Mouse (Mus musculus) urinary bladder, adult 18-20 months (tissue): ENCODE measurements at regions not wholly inside any gene's neighbourhood (a gene's known extent, or its start where the extent isn't known, plus 50 kb on each side); places are given as distances from the start of the nearest gene placed in this dataset.

ENCODE experiments used
- DNase-seq, 2 experiments: peaks; one replicate each; pipeline ENCODE4 v3.0.0; 2022; ENCODE audit warnings: low spot score in 2 of 2, mixed read lengths in 2 of 2

DNA sequence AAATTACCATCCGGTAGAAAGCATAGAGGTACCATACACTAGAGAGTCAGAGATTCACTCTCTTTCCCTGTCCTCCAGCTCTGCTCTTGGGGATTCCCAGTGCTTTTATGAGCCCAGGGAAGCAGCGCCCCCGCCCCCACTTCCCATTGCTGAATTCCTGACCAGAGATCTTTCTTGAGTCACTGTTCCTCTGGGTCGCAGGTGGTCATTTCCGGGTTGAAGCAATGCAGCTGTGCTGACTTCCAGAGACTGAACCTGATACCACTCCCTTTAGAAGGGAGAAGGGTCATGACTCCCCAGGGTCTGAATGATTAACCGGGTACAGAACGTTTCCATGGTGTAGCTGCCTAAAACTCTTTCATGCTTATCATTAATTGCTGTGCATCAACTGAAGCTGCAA, 128.9 kb downstream of the Cd83 start:
- no peak for DNase-seq

DNA sequence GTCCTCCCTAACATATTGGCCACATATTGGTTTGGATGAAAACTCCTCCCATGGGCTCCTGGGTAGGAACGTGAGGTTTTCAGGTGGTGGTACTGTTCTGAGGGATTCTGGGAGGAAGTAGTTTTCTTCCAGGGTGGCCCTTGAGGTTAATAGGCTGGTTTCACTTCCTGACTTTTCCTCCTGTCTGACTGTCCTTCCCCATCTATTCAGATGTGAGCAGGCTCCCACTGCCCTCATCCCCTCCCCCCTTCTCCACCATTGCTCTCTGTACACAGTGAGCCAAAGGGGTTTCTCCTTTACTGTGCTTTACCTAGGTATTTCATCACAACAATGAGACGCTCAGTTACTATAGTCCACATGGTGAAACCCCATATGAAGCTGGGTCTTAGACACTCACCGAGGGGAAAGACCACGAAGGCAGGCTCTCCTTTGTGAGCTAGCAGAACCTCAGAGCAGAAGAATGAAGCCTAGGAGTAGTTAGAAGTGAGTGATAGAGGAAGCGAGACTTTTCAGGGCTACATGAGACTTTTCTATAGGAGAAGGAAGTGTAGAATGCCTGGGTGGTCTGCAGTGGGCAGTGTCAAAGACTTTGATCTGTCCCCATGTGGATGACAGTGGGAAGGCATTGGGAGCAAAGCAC, 135.3 kb downstream of the Cd83 start:
- no peak for DNase-seq

DNA sequence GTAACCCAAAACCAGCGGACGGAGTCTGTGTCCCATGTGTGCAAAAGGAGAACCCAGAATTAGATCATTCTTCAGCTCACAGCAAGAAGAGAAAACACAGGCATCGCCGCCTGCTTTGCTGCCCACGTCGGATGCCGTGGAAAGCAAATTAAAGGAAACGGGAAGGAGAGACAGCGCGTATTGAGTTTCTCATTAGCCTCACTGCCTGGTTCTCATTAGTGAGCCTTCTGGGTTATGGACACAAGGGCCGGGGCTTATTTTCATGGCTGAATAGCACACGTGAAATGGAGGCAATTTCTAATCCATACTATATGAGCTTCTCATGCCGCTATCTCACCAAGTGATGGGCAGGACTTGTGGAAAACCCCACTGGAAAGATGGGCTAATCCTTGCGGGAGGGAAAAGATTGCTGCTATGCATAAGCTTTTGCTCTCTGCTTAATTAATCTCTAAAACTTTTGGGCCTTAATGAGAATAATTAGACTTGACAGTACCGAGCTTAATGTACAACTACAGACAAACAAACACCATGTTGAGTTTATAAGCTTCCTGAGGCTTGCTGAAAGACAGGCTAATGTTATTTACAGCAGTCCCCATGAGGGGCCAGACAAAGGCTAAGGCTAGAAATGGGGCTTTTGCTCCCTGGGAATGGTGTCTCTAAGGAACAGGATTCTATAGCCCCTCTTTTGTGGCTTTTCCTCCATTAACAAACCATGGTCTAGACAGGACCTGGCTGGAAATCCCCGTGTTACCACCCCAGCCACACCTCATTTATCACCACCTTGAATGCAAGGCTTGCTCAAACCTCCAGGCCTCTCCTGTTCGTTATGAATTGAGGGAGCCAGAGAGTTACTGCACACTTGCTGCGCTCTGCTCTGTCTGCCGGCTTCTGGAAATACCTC, 145.8 kb downstream of the Cd83 start:
- DNase-seq, result no peak

DNA sequence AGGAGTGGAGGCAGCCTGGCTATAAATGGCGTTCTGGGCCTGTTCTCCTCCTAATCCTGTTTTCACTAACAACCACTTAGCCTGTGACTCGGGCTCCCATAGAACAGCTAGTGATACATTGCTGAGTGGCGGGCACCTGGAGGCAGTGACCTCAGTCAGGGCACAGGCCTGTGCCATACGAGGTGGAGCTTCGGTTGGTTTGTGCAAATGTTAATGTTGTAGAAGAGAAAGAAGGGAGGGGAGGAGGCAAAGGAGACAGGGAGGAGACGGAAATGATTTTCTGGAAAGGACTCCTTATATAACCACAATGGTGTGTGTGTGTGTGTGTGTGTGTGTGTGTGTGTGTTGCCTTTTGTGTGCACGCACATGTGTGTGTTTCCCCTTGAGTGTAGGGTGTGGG, 148.4 kb downstream of the Cd83 start:
- no peak for DNase-seq

DNA sequence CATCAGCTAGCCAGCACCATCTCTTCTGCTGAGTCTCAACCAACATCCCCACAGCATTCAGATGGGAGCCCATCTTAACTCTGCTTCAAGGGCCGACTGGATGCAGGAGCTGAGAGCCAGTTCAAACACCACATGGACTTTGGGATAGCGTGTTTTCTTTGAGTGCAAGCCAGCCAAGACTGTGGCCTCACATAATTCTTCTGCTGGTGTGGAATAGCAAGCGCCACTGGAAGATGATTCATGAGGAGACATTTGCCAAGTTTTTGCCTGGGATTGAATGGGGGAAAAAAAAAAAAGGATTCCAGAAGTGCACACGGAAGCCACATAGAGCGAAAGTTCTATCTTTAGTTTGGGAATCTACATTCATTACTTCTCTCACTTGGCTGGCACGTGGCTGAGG, 150.7 kb downstream of the Cd83 start:
- DNase-seq, result no peak

DNA sequence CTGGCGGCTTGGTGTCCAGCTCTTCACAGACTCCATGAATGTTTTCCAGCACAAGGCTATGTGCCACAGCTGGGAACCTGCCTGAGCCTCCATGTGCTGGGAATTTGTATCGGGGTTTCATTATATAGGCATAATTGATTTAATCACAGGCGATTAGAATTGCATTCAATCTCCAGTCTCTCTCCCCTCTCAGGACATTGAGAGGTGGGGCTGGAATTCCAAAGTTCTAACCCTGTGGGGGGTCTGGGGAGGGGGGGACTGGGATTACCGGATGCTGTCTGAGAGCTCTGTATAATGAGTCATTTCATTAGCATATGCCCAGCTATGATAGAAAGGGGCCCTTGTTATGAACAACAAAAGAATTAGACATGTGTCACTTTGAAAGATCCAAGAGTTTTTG, 151.9 kb downstream of the Cd83 start:
- no peak for DNase-seq

DNA sequence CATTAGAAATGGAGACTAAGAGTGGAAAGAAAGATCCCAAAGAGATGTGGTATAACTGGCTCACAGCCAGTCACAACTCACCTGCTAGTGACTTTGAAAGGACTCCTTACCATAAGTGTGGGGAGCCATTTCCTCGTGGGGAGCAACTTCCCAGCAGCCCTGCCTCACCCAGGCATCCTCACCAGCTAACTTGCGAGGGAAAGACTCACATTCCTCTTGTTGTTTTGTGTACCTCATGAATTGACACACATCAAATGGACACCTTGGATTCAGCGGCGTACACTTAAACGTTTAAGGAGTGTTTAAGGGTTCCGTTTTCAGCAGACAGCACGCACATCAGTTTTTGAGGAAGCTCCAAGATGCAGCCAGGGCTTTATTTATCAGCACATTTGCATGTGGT, 154.0 kb downstream of the Cd83 start:
- no peak for DNase-seq

DNA sequence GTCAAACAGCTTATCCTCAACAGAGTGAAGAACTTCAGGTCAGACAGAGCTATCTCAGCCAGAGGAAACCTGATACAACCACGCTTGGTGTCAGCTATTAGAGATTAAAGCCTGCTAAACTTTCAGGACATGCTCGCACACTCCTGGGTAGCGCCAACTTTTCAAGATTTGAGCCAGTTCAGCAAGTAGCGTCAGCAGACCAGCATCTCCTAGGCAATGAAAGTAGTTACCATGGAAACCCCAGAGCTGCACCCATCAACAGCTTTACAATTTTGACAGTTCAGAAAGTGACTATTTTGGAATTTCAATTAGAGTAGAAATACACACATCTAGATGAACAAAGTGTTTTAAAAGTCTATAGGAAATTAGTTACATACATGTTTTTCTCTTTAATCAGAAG, 154.8 kb downstream of the Cd83 start:
- DNase-seq, result no peak

DNA sequence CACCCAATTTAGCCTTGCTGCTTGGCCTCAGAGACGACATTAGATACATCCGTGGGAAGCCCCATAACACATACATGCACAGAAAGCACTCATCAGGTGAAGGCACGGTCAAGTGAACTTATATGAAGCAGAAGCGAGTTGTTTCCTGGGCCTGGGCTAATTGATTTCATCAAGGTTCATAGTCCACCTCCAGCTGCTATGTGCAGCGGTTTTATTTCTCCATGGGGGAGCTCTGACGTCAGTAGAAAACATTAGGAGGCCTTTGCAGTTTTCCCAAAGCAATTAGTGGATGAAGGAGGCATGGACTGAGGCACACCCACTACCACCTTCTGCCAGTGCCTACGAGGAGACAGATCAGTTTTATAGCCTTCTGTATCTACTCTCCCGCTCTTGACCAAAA, 157.2 kb downstream of the Cd83 start:
- DNase-seq, result no peak

DNA sequence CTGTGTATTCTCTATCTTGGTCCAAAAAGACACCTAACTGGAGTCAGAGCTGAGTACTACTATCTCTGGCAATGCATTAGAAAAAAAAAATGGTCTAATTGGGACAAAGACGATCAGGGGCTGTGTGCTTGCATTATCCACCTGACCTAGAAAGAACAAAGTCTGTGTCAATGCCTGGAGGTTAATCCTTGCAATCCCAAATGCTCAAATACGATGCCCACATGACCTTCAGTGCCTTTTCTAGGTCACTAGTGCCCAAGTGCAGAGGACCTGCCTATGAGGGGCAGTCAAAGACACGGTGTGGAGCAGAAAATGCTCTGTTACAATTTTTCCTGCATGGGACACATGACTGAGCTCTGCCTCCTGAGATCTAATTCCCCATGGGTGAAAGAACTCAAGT, 164.0 kb downstream of the Cd83 start:
- no peak for DNase-seq

DNA sequence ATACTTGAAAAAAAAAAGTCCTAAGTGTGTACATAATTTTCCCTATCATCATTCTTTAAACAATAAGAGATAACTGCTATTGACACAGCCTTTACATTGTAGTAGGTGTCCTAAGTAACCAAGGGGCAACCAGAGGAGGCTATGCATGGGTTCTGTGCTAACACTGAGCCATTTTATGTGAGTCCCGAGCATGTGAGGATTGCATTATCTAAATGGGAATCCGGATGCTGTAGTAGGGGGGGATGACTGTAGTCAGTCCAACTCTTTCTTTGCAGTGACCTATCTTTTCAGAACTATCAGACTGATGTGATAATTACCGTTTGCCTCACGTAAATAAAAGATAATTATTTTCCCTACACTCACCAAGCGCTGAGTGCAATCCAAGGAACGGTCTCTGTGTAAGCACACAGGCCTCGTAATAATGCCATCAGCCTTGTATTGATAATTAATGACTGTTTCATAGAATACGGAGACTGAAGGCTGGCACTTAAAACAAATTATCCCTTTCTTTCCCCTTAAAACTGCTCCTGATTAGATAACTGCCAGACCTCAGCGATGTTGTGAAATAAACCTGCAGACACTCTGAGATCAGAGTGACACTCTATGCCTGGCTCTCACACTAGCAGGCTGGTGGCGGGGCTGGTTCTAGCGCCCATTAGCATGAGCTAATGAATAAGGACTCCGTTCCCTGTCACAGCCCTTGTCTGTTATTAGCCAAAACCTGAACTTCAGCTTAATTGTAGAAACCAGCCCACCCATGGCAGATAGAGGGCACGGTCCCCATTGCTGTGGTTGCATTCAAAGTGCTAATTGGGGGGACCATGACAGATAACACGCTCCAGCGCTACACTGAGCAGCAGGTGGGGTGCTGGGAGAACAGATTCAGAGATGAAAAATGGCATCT, 165.4 kb downstream of the Cd83 start:
- DNase-seq, result no peak

DNA sequence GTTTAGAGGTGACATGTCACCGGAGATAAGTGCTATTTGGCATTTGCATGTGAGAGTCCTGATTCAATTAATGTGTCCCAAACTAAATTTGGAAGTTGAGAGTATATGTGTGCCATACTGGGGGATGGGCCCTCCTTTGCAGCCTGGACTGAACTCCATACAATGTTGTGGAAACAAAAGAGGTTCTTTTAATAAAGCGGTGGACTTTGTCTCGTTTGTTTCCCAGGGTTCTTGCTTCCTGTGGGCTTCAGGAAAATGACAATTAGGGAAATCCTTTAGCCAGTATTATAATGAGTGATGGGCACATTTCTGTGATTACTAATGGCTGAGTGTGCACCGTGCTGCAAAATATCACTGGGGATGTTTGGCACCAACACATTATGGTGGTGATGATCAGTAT, 167.9 kb downstream of the Cd83 start:
- no peak for DNase-seq

DNA sequence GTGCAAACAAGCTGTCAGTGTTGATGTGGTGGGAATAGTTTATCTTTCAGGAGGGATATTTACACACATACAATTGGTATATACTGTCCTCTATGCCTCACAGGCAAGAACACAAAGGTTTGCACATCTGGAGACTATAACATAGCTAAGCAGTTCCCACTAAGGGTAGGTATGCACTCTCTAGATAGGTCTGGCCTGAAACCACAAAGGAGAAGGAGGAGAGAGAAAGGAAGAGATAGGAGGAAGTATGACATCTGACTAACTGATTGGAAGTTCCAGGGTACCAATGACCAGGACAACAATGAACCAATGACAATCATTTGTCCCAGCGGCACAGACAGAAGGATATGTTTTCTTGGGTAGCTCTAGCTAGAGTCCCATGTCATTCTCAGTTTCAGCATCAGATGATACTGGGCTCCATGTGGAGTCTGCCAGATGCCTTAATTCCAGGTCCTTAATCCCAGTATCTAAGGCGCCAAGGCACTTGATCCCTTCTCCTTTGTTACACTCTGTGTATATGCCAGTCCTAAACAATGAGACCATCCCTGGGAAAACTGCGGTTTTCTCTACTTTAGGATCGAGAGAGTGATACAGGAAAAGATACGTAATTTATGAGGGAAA, 168.5 kb downstream of the Cd83 start:
- DNase-seq, result no peak

DNA sequence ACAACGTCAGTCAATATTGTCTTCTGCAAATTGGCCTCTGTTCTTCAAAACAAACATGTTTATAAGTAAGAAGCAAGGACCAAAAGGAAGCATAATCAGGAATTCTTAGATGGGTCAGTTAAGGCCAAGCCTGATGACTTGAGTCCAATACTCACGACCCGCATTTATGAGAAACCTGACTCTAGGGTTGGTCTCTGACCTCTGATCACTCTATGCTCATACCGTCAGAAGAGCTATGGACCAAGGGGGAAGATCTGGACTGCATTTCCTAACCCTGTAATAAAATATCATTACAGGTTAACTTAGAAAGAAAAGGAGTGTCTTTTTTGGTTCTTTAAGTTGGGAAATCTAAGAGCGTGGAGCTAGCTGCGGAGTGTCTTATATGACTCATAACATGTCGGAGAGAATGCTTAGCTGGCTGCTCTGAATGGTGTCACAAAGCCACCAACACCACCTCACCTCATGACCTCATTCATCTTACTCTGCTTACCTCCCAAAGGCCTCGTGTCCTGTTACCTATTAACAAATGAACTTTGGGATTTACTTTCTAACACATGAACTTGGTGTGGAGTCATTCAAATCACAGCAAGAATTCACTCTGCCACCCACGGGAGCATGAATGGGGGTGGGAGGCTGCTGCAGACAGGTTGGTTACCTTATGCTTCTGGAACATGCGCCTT, 170.3 kb downstream of the Cd83 start:
- no peak for DNase-seq

DNA sequence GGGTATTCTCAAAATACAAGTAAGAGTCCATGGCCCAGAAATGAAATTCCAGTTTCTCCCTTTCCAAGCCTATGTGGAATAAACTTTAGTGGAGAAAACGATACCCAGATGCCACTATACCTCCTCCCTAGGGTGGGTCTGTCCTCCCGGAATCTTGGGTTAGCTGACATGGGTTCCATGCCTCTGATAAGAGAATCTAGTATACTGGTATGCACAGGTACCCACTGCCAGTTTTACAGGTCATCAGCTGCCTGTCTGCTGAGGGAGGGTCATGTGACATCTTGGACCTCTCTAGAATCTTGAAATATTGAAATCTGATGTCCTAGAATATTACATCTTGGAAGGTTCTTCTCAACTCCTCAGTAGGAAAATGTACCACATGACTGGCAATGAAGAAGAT, 172.5 kb downstream of the Cd83 start:
- no peak for DNase-seq

DNA sequence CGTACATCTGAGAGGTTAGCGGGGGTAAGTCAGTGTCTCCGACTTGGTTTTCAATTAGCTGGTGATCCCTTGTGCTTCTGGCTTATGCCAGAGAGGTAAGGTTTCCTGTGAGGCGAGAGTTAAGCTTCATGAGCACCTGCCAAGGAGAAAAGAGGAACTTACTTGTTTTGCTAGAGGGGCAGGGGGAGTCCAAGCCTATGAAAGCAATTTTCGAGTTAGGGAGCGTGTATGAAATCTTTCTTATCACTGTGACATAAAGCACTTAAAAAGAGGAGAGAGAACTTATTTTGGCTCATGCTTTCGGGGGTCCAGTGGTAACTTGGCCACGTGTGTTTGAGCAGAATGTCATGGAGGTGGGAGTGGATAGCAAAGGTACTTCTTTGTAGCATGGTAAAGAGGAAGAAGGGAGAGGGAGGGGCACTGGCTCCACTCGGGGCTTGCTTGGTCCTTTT, 174.6 kb downstream of the Cd83 start:
- no peak for DNase-seq

DNA sequence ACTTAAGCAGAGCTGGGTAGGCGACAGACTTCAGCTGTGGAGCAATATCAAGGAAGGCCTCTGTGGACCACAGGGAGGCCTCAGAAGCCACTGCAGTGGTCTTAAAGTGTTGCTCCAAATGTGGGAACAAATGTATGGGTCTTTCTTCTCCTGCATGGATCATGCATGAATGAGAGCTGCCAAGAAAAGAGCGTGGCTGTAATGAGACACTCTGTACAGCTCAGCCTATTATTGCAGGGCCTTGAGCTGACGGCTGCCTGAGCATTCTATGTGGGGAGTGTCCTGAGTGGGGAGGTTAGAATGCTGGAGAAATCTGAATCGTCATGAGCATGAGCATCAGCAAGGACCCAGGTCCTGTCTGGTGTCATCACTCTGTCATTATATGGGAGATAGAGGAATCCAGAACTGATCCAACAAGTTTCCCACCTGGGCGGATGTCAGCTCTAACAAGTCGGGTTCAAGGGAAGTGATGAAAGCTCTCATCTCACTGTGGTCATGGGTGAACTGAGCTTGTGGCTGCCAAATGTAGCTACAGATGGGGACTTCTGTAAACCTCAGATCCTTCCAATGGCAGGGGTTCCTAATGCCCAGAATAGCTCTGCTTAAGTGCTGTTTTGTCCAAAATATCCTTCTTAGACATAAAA, 176.6 kb downstream of the Cd83 start:
- DNase-seq, result no peak

DNA sequence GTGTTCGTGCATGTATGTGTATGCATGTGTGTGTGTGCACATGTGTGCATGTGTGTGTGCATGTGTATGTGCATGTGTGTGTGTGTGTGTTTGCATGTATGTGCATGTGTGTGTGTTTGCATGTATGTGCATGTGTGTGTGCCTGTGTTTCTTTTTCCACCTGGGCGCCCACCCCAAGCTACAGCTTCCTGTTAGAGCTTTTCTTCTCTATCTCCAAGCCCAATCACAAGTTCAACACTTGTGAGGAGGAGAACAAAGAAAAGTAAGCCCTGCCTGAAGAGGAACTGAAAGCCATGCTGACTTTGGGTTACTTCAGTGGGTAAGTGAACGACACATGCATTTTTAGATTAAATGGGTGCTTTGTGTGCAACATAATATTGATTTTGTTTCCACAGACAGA, 177.4 kb downstream of the Cd83 start:
- no peak for DNase-seq

DNA sequence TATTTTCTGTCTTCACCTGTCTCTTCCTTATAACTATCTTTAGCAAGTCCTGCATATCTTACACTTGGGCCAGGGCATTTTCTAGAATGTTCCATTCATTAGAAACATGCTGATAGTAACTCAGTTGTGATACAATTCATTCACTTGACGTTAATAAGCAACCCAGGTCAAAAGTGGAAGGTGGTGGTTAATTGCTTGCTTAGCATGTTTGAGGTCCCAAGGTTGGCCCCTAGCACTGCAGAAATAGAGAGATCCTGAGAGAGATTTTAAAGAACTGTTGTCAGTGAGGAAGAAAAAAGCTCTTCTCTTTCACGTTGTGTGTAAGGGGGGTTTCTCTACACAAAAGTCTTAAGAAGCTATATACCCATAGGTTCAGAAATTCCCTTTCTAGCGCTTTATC, 178.7 kb downstream of the Cd83 start:
- DNase-seq, result no peak

DNA sequence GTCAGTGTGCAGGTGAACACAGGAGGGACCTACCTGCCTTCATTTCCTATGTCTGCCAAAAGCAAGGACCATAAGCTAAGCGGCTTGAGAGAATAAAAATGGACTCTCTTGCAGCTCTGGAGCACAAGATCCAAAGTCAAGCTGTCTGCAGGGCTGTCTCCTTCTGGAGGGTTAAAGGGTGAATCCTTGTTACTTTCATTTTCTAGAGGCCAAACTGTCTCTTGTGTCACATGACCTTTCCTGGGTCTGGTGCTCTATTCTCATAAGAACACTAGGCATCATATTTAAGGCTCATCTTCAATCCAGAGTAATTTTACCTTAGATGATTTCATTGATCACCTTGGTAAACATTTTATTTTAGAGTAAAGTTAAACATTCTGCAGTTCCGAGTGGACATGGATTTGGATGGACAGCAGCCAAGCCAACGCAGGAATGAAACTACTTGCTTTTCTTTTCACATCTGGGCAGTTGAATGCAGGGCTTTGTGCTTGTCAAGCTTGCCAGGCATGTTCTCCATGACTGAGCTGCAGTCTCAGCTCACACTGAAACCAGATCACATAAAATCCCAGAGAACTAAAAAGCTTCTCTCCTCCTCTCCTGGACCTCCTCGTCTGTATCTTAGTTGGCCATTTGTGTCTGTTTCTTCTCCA, 180.8 kb downstream of the Cd83 start:
- no peak for DNase-seq
